Mouse (Mus musculus) midbrain, embryonic 13.5 days (tissue): ENCODE measurements around the gene Hist1h1d. TPM values are rescaled to one million over a fixed set of nuclear protein-coding genes. Genes with fewer than 3 reads are reported as not detected.
"Not testable (repeated sequence)": the region's sequence is repeated elsewhere in the genome, so short reads cannot be mapped to it uniquely, and the experiment has no call there.

Experiments used
- ATAC-seq: fragments of 200-750 bp; cut with Nextera tagmentation; 2 replicates; pipeline ENCODE4 v1.8.0; 2017; ENCODE audit warnings: mild to moderate bottlenecking, moderate TSS enrichment, moderate library complexity
- H3K27ac ChIP-seq: fragments of 300-500 bp; sonication (generic); 2 replicates; pipeline ENCODE4 v1.5.1; 2015; ENCODE audit warnings: inconsistent platforms, mild to moderate bottlenecking, moderate library complexity
- H3K27me3 ChIP-seq: fragments of 300-500 bp; sonication (generic); 2 replicates; pipeline ENCODE4 v1.6.1; 2015; ENCODE audit warnings: mild to moderate bottlenecking, inconsistent platforms
- H3K36me3 ChIP-seq: fragments of 300-500 bp; sonication (generic); 2 replicates; pipeline ENCODE4 v1.6.1; 2015; ENCODE audit warnings: mild to moderate bottlenecking, inconsistent platforms
- H3K4me1 ChIP-seq: fragments of 300-500 bp; sonication (generic); replicated peaks from 2 replicates; pipeline ENCODE4 v1.6.1; 2015; ENCODE audit warnings: inconsistent platforms
- H3K4me2 ChIP-seq: fragments of 300-500 bp; sonication (generic); replicated peaks from 2 replicates; pipeline ENCODE4 v1.6.1; 2015; ENCODE audit warnings: moderate library complexity, mild to moderate bottlenecking, inconsistent platforms
- H3K4me3 ChIP-seq: fragments of 300-500 bp; sonication (generic); replicated peaks from 2 replicates; pipeline ENCODE4 v1.5.1; 2015; ENCODE audit warnings: mild to moderate bottlenecking, inconsistent platforms
- H3K9ac ChIP-seq: fragments of 300-500 bp; sonication (generic); replicated peaks from 2 replicates; pipeline ENCODE4 v1.6.1; 2015; ENCODE audit warnings: mild to moderate bottlenecking, inconsistent platforms
- H3K9me3 ChIP-seq: fragments of 300-500 bp; sonication (generic); 2 replicates; pipeline ENCODE4 v1.6.1; 2016; ENCODE audit warnings: mild to moderate bottlenecking, inconsistent platforms
- WGBS: fragments of 180-500 bp; shearing (Covaris S2); methylation state at CpG from one replicate; pipeline ENCODE4 v1.1.7; 2015; 5-methylcytosine and 5-hydroxymethylcytosine counted together
- polyA plus RNA-seq: library from polyadenylated mRNA; unstranded; fragments of >200 nt; fragmentation: Nextera tagmentation; extraction: Ambion mirVana; gene quantifications from 2 replicates; pipeline ENCODE4 v1.2.1, GENCODE M21; 2015

Hist1h1d gene
- polyA plus RNA-seq, 1 experiment from 2014 or later: 0.23 TPM

- under 1% methylated on average over 56 of the region's 70 CpGs for WGBS
- peak within 1 kb of the TSS; percentile 80 for H3K9ac ChIP-seq
- peak within 1 kb of the TSS; percentile 55 for H3K4me3 ChIP-seq
- H3K4me1 ChIP-seq: peaks cover 45% of the 10 kb centered on the region
- peak; percentile 89 for ATAC-seq
- no peaks in the 10 kb centered on the region for H3K36me3 ChIP-seq
- no peaks in the 10 kb centered on the region for H3K27me3 ChIP-seq
- H3K4me2 ChIP-seq: peak within 1 kb of the TSS; percentile 76
- H3K9me3 ChIP-seq: no peaks in the 10 kb centered on the region
- H3K27ac ChIP-seq: peak within 1 kb of the TSS; percentile 98
Measured at GRCm38 (mm10) chr13:23530901-23531875, 21.9 kb upstream of the Hist1h1d start, which contains the start of gene Hist1h4h. Hist1h4h (plus strand) TSS chr13:23531050.

GRCm38 (mm10) chr13:23532262-23533075 is 20.6 kb upstream of the Hist1h1d start:
- H3K9me3 ChIP-seq: no peaks in the 10 kb centered on the region
- no peaks in the 10 kb centered on the region for H3K36me3 ChIP-seq
- H3K4me3 ChIP-seq: peak overlapping the region; percentile 55
- H3K27ac ChIP-seq: peak overlapping the region; percentile 98
- H3K4me2 ChIP-seq: peak overlapping the region; percentile 76
- WGBS: 22% methylated on average over 9 of the region's 9 CpGs
- no peak for ATAC-seq
- no peaks in the 10 kb centered on the region for H3K27me3 ChIP-seq
- peaks cover 53% of the 10 kb centered on the region for H3K4me1 ChIP-seq
- peak overlapping the region; percentile 80 for H3K9ac ChIP-seq

DNA sequence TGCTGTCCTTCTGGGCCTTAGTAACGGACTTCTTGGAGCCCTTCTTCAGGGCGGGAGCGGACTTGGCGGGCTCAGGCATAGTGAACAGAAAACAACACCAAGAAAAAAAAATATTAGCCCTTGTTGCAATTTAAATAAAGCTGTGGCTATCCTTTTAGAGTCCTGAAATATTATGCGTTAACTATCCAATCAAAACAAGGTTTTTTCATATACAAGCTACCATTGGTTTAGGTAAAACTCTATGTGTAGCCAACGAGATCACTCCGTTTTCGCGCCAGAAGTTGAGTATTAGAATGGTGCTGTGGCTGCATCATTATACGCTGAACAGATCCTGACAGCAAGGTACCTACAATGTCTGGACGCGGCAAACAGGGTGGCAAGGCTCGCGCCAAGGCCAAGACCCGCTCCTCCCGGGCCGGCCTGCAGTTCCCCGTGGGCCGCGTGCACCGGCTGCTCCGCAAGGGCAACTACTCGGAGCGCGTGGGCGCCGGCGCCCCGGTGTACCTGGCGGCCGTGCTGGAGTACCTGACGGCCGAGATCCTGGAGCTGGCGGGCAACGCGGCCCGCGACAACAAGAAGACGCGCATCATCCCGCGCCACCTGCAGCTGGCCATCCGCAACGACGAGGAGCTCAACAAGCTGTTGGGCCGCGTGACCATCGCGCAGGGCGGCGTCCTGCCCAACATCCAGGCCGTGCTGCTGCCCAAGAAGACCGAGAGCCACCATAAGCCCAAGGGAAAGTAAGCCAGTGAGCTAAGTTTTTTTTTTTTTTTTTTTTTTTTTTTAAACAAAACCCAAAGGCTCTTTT is 19.3 kb upstream of the Hist1h1d start, which contains the start of gene Hist1h2af:
TSS of gene Hist1h2af (plus strand) at position 347 of the 808 bp plus-strand sequence.
- H3K9ac ChIP-seq: peak within 1 kb of the TSS; percentile 54
- peak; percentile 49; the same call in 1 of the 2 replicates for ATAC-seq

GRCm38 (mm10) chr13:23534368-23535131 is 18.5 kb upstream of the Hist1h1d start:
- Histone ChIP-seq H3K4me1 (peaks cover 47% of the 10 kb centered on the region), H3K9ac (peak overlapping the region; percentile 48), H3K27me3 (no peaks in the 10 kb centered on the region), H3K4me3 (peak overlapping the region; percentile 55), H3K4me2 (peak overlapping the region; percentile 76), H3K27ac (peak overlapping the region; percentile 72), H3K36me3 (no peaks in the 10 kb centered on the region), H3K9me3 (no peaks in the 10 kb centered on the region)
- WGBS: under 1% methylated on average over 15 of the region's 15 CpGs
- peak; percentile 0; the same call in 1 of the 2 replicates for ATAC-seq

More for the DNA sequence above, 19.3 kb upstream of the Hist1h1d start, which contains the start of gene Hist1h2af:
- 0% methylated on average over 25 of the region's 53 CpGs for WGBS
- Histone ChIP-seq H3K4me3 (peak within 1 kb of the TSS; percentile 55), H3K27ac (peak within 1 kb of the TSS; percentile 98), H3K4me2 (peak within 1 kb of the TSS; percentile 76), H3K4me1 (peaks cover 53% of the 10 kb centered on the region)
- H3K36me3 ChIP-seq, H3K9me3 ChIP-seq, H3K27me3 ChIP-seq: not testable (repeated sequence)

- Histone ChIP-seq H3K27ac (peak within 1 kb of the TSS; percentile 72), H3K4me2 (peak within 1 kb of the TSS; percentile 76), H3K4me3 (peak within 1 kb of the TSS; percentile 55), H3K9ac (peak within 1 kb of the TSS; percentile 59), H3K4me1 (peaks cover 42% of the 10 kb centered on the region)
- peak; percentile 91 for ATAC-seq
- not testable (repeated sequence) for H3K36me3 ChIP-seq, H3K27me3 ChIP-seq, H3K9me3 ChIP-seq
- WGBS: under 1% methylated on average over 48 of the region's 62 CpGs
Measured at GRCm38 (mm10) chr13:23535137-23536075, 17.7 kb upstream of the Hist1h1d start, which contains the start of gene Hist1h3g. Hist1h3g (plus strand) TSS chr13:23535422.

GRCm38 (mm10) chr13:23536076-23536822 is 16.8 kb upstream of the Hist1h1d start:
- H3K36me3 ChIP-seq: no peaks in the 10 kb centered on the region
- WGBS: 18% methylated on average over 7 of the region's 7 CpGs
- H3K4me1 ChIP-seq: peaks cover 42% of the 10 kb centered on the region
- no peak for ATAC-seq
- H3K4me2 ChIP-seq: peak overlapping the region; percentile 76
- H3K9ac ChIP-seq: peak overlapping the region; percentile 59
- H3K4me3 ChIP-seq: peak overlapping the region; percentile 55
- no peak overlapping the region for H3K27ac ChIP-seq
- H3K9me3 ChIP-seq: no peaks in the 10 kb centered on the region
- H3K27me3 ChIP-seq: no peaks in the 10 kb centered on the region

DNA sequence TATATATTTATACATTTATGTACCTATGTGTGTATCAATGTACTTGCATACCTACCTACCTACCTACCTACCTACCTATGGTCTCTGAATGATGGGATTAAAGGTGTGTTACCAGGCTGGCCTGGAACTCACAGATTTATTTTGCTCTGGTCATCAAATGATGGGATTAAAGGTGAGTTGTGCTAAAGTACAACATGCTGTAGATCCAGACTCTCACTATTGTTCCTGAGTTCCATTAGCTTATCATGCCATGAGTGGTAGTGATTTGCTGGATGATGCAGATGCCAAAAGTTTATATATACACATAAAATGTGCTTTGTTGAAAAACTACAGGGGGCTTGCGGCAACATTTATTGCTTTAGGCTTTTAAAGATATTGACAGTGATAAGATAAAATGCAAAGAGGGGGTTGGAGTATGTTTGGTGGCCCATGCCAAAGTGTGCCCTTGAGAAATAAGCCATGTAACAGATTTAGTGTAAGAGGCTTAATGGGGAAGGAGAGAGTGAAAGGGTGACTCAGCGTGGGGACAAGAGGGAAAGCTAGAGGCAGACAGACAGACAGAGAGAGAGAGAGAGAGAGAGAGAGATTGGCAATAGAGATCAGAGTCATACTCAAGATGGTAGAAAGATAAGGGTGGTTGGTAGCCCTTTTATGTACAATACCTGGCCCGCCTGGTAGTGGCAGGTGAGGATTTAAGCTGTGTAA is 15.9 kb upstream of the Hist1h1d start:
- Histone ChIP-seq H3K27ac (no peak overlapping the region), H3K4me2 (peak overlapping the region; percentile 76), H3K4me1 (peaks cover 38% of the 10 kb centered on the region), H3K27me3 (no peaks in the 10 kb centered on the region), H3K9me3 (no peaks in the 10 kb centered on the region), H3K36me3 (no peaks in the 10 kb centered on the region), H3K9ac (no peak overlapping the region), H3K4me3 (no peak overlapping the region; the same call in 1 of the 2 replicates)
- 79% methylated on average over 3 of the region's 3 CpGs for WGBS
- no peak for ATAC-seq

DNA sequence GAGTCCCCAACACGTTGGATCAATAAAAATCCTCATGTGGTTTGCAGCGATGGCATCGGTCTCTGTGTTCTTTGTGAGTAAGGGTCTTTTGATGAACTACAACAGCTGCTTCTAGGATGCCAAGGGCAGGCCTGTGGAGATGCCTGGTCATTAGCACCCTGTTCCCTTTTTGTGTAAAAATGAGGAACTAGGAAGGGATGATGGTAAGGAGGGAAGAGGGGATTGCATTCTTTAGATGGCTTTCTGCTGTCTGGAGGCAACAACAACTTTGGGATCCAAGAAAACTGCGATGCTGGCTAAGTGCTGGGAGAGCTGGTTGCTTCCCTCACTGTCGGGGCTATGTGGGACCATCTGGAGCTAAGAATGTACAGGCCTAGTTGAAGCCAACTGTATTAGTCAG is 14.8 kb upstream of the Hist1h1d start:
- Histone ChIP-seq H3K4me1 (peaks cover 33% of the 10 kb centered on the region), H3K27me3 (no peaks in the 10 kb centered on the region), H3K9me3 (no peaks in the 10 kb centered on the region), H3K9ac (no peak overlapping the region), H3K36me3 (no peaks in the 10 kb centered on the region), H3K4me3 (no peak overlapping the region), H3K27ac (no peak overlapping the region), H3K4me2 (no peak overlapping the region)
- 75% methylated on average over 5 of the region's 5 CpGs for WGBS
- no peak for ATAC-seq

- H3K4me1 ChIP-seq: peaks cover 25% of the 10 kb centered on the region
- H3K9ac ChIP-seq, H3K4me2 ChIP-seq, H3K36me3 ChIP-seq, H3K27ac ChIP-seq, H3K9me3 ChIP-seq, H3K27me3 ChIP-seq, H3K4me3 ChIP-seq, ATAC-seq: not testable (repeated sequence)
- WGBS: 70% methylated on average over 1 of the region's 1 CpGs
Measured at GRCm38 (mm10) chr13:23539821-23540220, 13.2 kb upstream of the Hist1h1d start.
